Mouse (Mus musculus) ES-Bruce4 (cell line): Measurements from ENCODE around the gene Clcn7. TPM values are rescaled to one million over a fixed set of nuclear protein-coding genes. Genes with fewer than 3 reads are reported as not detected.
A peak's percentile ranks its signal among the peaks of the same experiment; 100 is the strongest.

Source experiments
- H3K27ac ChIP-seq: 2 replicates; pipeline ENCODE4 v1.5.1; 2012; ENCODE audit warnings: low read length, inconsistent platforms; ENCODE audit not compliant: insufficient read depth
- H3K27me3 ChIP-seq: 2 replicates; pipeline ENCODE4 v1.6.1; 2012; ENCODE audit warnings: mild to moderate bottlenecking, low read length, inconsistent platforms; ENCODE audit not compliant: control insufficient read depth, poor library complexity, insufficient read depth, severe bottlenecking
- H3K36me3 ChIP-seq: 2 replicates; pipeline ENCODE4 v1.6.1; 2012; ENCODE audit warnings: inconsistent platforms, mild to moderate bottlenecking, low read length, moderate library complexity; ENCODE audit not compliant: control insufficient read depth, poor library complexity, insufficient read depth, severe bottlenecking
- H3K4me1 ChIP-seq: one replicate; pipeline ENCODE4 v1.8.1; 2011; ENCODE audit warnings: low read length; ENCODE audit not compliant: control insufficient read depth, insufficient read depth
- H3K4me3 ChIP-seq: 2 replicates; pipeline ENCODE4 v1.5.1; 2011; ENCODE audit warnings: low read depth, mild to moderate bottlenecking, low read length
- H3K9ac ChIP-seq: 2 replicates; pipeline ENCODE4 v1.6.1; 2012; ENCODE audit warnings: low read depth, mild to moderate bottlenecking, inconsistent platforms; ENCODE audit not compliant: poor library complexity, severe bottlenecking
- H3K9me3 ChIP-seq: replicated peaks from 2 replicates; pipeline ENCODE4 v1.6.1; 2012; ENCODE audit warnings: mild to moderate bottlenecking, low read length, inconsistent platforms; ENCODE audit not compliant: control insufficient read depth, poor library complexity, insufficient read depth, severe bottlenecking
- CTCF ChIP-seq: IDR thresholded peaks from one replicate; pipeline ENCODE4 v1.8.1; 2011; ENCODE audit warnings: low read depth, low read length
- EP300 ChIP-seq: IDR thresholded peaks from 2 replicates; pipeline ENCODE4 v1.6.1; 2011; ENCODE audit warnings: low read depth, low read length; ENCODE audit not compliant: insufficient read depth
- POLR2A ChIP-seq: IDR thresholded peaks from one replicate; pipeline ENCODE4 v1.8.1; 2011; ENCODE audit warnings: low read length; ENCODE audit not compliant: insufficient read depth
- polyA plus RNA-seq: library from polyadenylated mRNA; stranded (reverse); fragments of >200 nt; gene quantifications from 2 replicates; pipeline ENCODE4 v1.2.4, GENCODE M21; 2011; ENCODE audit warnings: low read depth; ENCODE audit not compliant: missing spikeins, insufficient read depth, insufficient read length

Clcn7 gene
- polyA plus RNA-seq, 1 experiment, result 16.0 TPM

GRCm38 (mm10) chr17:25184961-25185360, 51.8 kb downstream of the Clcn7 start:
- Histone ChIP-seq H3K4me1 (no peaks in the 10 kb centered on the region), H3K27ac (no peak overlapping the region), H3K27me3 (no peaks in the 10 kb centered on the region)

GRCm38 (mm10) chr17:25187784-25188149, 54.6 kb downstream of the Clcn7 start:
- H3K9ac ChIP-seq, result peak overlapping the region; percentile 89
- no peaks in the 10 kb centered on the region for H3K27me3 ChIP-seq
- no peaks in the 10 kb centered on the region for H3K4me1 ChIP-seq
- no peak overlapping the region; the same call in 1 of the 2 replicates for H3K27ac ChIP-seq
- no peak for TF ChIP-seq EP300
- no peak for TF ChIP-seq CTCF
- peak overlapping the region; percentile 69 for H3K4me3 ChIP-seq
- no peaks in the 10 kb centered on the region for H3K9me3 ChIP-seq
- 0 out of 2 replicates have a peak, but pooled peaks cover 3% of the 10 kb centered on the region for H3K36me3 ChIP-seq

More at GRCm38 (mm10) chr17:25184961-25185360, 51.8 kb downstream of the Clcn7 start:
- H3K9me3 ChIP-seq, result no peaks in the 10 kb centered on the region
- peak overlapping the region; percentile 78 for H3K9ac ChIP-seq
- 0 out of 2 replicates have a peak, but pooled peaks cover 3% of the 10 kb centered on the region for H3K36me3 ChIP-seq
- peak overlapping the region; percentile 87 for H3K4me3 ChIP-seq
- TF ChIP-seq EP300 (no peak), CTCF (no peak), POLR2A (no peak)

- H3K9me3 ChIP-seq, result no peaks in the 10 kb centered on the region
- peak within 1 kb of the TSS; percentile 84 for H3K4me3 ChIP-seq
- TF ChIP-seq EP300 (no peak), CTCF (no peak), POLR2A (no peak)
- H3K27ac ChIP-seq, result no peak within 1 kb of the TSS; the same call in 1 of the 2 replicates
- H3K36me3 ChIP-seq, result 0 out of 2 replicates have a peak, but pooled peaks cover 3% of the 10 kb centered on the region
- peak within 1 kb of the TSS; percentile 89 for H3K9ac ChIP-seq
- no peaks in the 10 kb centered on the region for H3K4me1 ChIP-seq
- H3K27me3 ChIP-seq, result no peaks in the 10 kb centered on the region
These were observed 55.2 kb downstream of the Clcn7 start, which contains the start of gene Unkl for GRCm38 (mm10) chr17:25188150-25189031. TSS of gene Unkl (plus strand) at chr17:25188397.

- Histone ChIP-seq H3K4me3 (peak overlapping the region; percentile 84), H3K9me3 (no peaks in the 10 kb centered on the region), H3K9ac (peak overlapping the region; percentile 89), H3K4me1 (no peaks in the 10 kb centered on the region), H3K27ac (no peak overlapping the region), H3K36me3 (0 out of 2 replicates have a peak, but pooled peaks cover 3% of the 10 kb centered on the region), H3K27me3 (no peaks in the 10 kb centered on the region)
- TF ChIP-seq EP300 (no peak), POLR2A (no peak), CTCF (no peak)
These were observed 55.9 kb downstream of the Clcn7 start for GRCm38 (mm10) chr17:25189091-25189490.

- Histone ChIP-seq H3K27me3 (no peaks in the 10 kb centered on the region), H3K4me3 (no peak overlapping the region), H3K9ac (no peak overlapping the region), H3K4me1 (no peaks in the 10 kb centered on the region), H3K36me3 (0 out of 2 replicates have a peak, but pooled peaks cover 4% of the 10 kb centered on the region), H3K9me3 (no peaks in the 10 kb centered on the region), H3K27ac (no peak overlapping the region)
- TF ChIP-seq CTCF (no peak), EP300 (no peak)
These were observed 69.2 kb downstream of the Clcn7 start for GRCm38 (mm10) chr17:25202401-25202800.

- Histone ChIP-seq H3K27me3 (no peaks in the 10 kb centered on the region), H3K4me3 (no peak overlapping the region), H3K36me3 (peaks cover 20% of the 10 kb centered on the region), H3K4me1 (no peaks in the 10 kb centered on the region), H3K9ac (no peak overlapping the region), H3K27ac (no peak overlapping the region), H3K9me3 (no peaks in the 10 kb centered on the region)
- TF ChIP-seq POLR2A (no peak), EP300 (no peak), CTCF (no peak)
These were observed 76.8 kb downstream of the Clcn7 start for GRCm38 (mm10) chr17:25210006-25210405.
